Mouse (Mus musculus) bone marrow, adult 2 months (tissue): ENCODE data around the gene Cd80.

ENCODE experiments used
- CTCF ChIP-seq: fragments of 200-500 bp; IDR thresholded peaks from 2 replicates; pipeline ENCODE4 v1.5.1; 2011; ENCODE audit warnings: low read length, control low read depth; ENCODE audit not compliant: control insufficient read depth, insufficient read depth
- POLR2A ChIP-seq: fragments of 200-500 bp; IDR thresholded peaks from 2 replicates; pipeline ENCODE4 v1.6.1; 2011; ENCODE audit warnings: low read depth, mild to moderate bottlenecking, control low read depth, low read length, borderline replicate concordance; ENCODE audit not compliant: control insufficient read depth

DNA sequence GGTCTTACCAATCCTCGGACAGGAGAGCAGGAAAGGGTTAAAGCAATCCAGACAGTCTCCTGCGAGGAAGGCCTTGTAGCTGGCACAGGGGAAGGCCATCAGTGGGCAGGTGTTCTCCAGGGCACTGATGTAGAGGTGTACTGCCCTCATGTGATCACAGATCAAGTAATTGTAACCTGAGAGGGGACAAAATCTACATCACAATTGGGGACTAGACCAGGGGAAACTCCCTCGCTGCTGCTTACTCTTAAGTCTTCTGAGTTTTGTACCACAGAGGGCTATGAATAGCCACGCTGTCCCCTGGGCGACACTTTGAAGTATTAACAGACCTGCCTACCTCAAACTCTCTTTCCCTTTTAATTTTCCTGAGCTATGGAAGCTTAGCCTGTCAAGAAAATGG is 47.8 kb upstream of the Cd80 start:
- no peak for TF ChIP-seq POLR2A
- TF ChIP-seq CTCF, result no peak
